Mouse (Mus musculus) thymus, postnatal 4 days (tissue): ENCODE measurements around the gene Zc2hc1b.

ENCODE experiments used
- DNase-seq: peaks from one replicate; pipeline ENCODE4 v3.0.0; 2021

Zc2hc1b gene

DNA sequence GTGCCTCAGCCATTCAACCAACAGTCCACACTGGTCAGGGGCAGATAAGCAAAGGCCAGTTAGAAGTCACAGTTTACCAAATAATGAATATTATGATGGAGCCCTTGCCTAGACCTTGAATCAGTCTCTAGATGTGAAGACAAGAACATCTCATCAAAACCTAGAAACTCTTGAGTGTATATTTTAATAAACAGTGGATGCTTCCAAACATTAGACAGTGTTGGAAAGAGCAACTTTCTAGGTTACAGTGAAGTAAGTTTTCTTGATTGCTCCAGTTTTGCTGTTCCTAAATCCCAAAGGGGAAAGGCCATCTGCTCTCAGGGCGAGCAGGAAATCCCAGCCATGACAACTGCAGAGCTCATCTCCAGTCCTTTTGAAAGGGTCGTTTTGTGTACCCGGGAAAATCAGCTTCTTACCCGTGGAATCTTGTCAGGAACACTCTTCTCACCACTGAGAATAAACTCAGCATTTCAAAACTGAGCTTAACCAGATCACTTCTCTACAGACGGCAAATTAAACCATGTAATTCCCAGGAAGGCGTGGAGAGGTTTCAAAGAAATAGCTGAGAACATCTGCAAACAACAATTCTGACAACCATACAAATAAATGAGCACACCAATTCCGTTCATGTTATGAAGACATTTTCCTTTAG is at the start of gene Zc2hc1b:
Gene Zc2hc1b (minus strand): TSS at position 51 of the 652 bp plus-strand sequence.
- no peak for DNase-seq

DNA sequence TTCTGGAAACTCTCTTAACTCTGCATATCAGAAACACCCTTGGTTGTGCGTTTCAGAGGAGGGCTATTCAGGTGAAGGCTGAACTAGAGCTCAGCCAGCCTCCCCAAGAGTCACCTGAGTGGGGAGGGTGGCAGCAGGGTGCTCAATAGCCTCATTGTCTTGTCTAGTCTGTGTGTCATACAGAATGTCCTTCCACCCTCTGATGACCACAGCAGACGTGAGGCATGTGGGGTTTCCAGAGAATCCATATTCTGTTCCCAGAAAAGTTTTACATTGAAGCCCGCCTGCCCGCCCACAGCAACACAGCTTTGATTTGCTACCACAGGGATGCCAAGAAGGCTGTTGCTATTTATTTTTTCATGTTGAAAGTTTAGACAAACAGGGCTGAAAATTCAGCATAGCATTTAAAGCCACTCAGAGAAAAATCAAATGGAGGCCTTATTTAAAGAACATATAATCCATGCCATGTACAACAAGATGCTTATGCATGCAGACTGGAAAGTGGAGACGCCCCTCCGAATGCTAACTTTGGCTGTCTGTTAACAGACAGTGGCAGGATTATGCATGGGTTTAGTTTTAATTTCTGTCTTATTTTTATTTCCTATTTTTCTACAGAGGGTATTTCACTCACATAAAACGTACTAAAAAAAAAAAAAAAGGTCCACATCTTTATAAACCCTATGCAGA is 47.7 kb upstream of the Zc2hc1b start:
- no peak for DNase-seq

DNA sequence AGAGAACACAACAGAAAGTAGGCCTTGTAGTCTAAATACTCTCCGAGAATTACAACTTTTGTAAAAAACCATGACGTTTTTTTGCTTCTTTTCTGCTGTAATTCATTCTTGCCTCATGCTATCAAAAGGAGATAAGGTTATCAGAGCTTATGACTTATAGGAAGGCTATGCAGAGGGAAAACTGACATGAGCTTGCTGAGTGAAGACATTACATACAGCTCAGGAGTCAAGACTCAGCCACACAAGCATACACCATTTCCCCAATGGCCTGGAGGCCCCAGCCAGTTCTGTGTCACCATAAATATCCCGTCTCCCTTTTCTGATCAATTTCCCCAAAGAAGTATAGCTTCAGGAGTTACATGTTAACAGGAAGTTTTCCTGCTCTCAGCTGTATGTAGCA is 44.3 kb upstream of the Zc2hc1b start:
- DNase-seq = no peak

DNA sequence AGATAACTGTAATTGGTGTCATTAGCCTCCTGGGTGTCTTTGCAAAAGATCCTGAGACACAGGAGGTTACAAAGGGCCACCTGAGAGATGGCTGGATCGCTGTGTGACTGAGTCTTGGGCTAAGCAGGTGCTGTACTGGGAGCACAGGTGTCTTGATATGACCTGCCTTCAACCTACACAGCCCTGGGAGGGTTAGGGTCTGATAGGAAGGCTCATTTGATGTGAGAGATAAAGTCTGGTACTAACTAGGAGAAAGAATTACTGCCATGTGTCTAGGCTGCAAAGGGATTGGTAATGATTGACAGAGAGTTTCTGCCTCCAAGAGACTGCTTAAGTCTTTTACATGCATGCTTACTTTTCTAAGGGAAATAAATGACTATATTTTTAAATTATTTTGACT is 42.2 kb upstream of the Zc2hc1b start:
- no peak for DNase-seq

DNA sequence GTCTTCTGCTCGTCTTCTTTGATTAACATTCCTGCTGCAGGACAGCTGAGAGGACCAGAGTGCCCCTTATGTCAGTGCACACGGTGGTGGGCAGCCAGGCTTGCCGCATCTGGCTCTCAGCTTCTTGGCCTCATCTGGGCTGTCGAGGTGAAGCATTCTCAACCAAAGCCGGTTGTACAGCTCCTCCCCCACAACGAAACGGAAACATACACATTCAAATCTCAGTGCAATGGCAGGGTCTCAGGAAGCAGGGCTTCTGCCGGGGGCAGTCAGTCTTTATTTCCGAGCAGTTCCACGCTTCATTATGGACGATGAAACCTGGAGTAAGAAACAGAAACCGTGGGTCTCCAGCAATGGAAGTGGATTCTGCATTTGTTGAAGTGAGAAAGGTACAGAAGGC is 36.1 kb upstream of the Zc2hc1b start:
- DNase-seq = no peak

DNA sequence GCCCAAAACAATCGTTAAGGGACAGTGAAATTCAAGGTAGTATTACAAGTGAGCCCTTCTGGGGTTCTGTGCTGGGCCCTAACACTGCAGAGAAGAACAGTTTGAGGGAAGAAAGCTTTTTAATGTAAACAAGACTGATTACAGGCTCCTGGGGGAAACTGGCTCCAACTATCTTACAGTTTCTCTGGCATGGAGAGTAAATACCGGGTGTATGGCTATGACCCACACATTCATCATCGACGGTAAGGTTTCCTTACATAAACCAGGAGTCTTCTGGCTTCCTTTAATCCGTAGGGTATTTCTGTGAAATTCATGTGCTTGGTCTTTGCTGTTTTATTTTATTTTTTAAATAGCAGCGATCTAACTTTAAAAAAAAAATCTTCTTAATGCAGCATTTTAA is 35.0 kb upstream of the Zc2hc1b start:
- DNase-seq = no peak

DNA sequence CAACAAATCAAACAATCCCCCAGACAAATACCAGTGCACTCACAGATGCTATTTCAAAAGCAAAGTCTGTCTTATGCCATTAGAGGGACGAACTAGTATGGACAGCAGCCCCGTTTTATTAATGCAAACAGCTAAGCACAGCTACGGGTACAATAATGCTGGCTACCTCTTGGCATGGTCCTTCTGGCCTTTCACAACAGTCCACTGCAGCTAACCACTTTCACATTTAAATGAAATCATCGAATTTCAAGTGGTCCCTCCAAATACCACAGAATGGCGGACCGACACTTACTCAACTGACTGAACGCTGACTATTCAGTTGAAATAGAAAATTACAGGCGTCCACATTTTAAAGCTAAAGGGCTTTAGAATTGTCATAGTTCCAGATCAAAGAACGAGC is 34.5 kb upstream of the Zc2hc1b start:
- no peak for DNase-seq

DNA sequence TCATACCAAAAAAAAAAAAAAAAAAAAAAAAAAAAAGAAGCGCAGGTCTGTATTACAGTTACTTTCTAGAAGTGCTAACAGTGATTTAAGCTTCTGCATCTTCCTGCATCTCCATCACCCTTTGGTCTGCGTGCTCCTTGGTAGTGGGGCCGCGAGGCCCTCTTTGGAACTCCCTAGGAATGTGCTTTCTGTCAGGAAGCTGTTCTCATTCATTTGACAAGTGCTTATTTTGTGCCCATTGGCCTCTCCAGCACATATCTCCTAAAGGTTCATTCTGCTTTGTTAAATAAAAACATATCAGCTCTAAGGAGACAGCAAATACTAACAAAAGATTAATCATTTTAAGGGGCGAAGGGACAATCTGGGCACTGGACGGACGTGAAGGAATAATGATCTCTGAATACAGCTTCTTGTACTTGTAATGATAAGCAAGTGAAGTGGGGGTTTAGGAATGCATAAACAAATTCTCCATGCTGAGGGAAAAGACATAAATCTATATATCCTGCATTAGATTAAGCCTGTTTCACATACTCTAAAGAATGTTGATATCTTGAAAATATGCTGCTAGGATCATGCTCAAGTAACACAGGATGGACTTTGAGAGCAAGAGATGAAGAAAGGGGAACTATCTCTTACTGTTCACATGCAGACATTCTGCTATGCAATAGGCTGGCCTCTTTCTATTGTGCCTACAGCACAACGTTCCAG is 32.3 kb upstream of the Zc2hc1b start:
- DNase-seq = no peak

DNA sequence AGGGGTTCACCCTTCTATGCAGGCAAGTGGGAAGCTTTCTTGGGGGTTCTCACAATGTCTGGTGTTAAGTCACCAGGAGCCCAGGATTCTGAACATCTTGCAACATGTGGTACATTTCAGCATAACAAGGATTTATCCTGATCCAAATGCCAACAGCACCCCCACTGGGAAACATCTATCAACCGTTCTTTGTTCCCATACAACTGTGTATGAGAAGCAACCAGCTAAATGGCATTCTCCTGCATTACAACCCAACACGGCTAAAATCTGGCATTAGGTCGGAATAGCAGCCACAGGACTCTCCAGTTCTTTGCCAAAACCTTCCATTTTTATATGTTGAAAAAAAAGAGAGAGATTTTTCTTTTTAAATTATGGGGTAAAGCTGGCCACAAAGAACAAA is 31.7 kb upstream of the Zc2hc1b start:
- DNase-seq = no peak

DNA sequence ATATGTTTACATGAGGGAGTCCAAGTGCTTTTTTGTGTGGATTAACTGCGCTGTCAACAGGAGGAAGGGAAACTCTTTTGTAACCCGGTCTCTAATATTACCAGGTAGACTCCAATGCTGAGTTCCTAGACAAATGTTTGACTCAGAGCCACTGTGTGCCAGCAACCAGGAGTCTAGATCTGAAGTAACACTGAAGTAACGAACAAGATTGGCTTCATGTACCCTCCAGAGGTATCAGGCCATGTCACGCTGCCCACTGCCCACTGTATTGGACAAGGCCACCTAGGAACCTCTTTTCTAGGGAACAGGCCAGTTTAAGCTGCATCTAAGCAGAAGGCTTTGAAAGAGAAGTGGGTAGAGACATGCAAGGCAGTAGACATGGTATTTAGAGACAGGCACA is 31.2 kb upstream of the Zc2hc1b start:
- no peak for DNase-seq

DNA sequence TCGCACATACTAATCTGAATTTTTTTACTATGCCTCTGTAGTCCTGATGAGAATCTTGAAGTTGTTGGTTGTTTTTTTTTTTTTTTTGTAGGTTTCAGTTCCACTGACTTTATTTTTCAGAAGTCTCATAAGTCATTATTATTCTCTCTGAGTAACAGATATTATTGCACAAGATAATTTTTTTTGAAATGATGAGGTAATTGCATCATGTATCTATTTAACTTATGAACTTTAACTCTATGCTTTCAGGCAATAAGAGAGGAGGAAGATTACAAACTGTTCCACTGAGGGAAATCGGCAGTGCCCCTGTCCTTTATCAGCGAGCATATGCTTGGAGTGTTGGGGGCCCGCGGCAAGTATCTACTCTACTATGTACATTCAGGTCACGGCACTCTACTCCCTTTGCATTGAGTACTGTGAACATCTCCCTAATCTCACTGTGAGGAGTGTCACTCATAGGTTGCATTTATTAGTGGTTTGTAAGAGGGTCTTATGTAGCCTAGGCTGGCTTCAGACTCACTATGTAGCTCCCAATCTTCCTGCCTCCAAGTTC is 24.0 kb upstream of the Zc2hc1b start:
- DNase-seq = no peak

DNA sequence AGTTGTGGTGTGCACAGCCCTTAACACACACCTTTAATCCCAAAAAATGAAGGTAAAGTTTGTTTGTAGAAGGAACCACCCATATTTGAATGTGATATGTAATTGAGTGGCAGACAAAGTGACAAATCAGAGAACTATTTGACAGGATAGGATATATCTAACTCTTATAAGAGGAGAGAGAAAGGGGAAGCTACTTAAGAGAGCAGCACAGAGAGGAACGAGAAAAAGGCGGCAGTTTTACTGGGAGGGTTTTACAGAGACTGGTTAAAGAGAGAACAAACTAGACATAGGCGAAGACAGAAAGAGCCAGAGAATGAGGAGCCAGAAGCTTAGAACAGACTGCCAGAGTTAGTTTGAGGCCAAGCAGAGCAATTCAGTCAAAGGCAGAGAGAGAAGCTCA is 23.0 kb upstream of the Zc2hc1b start:
- no peak for DNase-seq

DNA sequence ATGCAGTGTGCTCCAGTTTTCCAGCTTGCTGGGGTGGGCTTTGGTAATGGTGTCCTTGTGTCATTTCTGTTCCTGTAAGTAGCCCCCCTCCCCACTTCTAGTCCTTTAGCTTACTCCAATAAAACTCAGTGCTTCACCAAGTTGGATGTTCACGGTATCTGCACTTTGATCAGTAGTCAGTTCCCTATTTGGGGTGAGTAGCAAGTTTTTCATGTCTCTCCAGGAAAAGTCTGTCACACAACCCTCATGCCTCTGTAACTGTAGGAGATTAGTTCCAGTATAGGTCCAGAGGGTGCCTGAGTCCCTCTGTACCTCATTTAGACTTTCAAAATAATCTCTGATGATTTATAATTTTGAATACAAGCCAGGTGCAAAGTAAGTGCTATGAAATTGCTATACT is 21.4 kb upstream of the Zc2hc1b start:
- no peak for DNase-seq

DNA sequence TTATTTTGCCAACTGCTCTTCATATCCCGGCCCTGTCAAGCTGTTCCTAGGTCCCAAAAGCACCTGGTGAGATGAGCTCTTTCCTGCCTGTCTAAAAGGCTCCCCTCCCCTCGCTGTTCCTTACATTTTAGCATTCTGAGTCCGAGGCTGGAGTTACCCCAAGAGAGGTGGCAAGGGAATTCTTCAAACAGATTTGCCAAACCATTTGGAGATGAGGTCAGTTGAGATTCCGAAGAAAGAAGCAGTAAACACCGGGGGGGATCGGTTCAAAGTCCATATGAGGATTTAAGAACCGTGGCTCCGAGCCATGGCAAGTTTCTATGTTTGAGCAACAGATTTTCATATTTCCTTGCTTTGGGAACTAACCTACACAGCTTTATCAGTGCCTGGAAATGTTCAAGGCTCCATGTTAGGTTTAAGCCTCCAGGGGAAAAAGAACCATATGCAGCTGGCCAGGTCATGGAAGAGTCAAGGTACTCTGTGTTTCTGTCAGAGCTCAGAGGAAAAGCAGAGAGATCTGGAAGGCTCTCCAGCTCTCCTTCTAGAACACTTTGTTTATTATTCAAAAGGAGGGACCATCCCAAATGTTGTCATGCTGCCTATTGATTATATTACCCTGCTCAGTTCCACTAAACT is 19.2 kb upstream of the Zc2hc1b start:
- DNase-seq = no peak

DNA sequence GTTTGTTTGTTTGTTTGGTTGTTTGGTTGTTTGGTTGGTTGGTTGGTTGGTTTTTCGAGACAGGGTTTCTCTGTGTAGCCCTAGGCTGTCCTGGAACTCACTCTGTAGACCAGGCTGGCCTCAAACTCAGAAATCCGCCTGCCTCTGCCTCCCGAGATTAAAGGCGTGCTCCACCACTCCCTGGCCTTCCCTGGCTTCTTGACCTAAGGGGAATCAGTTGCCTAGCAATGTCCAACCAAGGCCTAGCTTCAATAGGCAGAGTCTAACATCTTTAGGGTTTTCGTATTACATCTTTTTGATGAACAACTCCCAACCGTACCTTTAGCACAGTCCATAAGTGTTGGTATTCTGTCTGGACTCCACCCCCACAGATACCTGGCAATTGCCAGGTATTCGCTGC is 15.7 kb upstream of the Zc2hc1b start:
- peak; percentile 11 for DNase-seq

DNA sequence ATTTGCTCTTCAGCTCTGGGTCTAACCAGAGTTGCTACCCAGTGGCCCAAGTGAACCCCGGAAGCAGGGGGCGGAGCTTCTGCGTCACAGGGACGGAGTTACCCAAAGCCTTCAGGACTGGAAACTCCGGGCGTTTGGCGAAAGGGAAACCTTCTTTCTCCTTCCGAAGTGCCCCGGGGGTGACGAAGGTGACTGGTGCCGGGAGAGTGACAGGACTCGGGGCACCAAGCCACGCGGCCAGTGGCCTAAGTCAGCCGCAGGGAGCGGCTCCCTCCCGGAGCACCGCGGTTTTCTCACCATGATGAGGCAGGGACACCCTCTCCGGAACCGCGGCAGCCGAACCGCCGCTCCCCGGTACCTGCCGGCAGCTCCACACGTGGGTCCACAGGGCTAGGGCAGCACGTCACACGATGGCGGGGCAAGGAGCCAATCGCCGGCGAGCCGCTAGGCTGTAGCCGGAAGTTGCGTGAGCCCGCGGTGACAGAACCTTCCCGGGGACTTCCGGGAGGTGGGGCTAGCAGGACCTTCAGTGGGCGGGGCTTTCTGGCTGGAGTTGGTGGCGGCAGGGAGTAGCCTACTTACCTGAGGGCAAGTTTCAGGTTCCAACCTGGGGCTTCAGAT is 15.0 kb upstream of the Zc2hc1b start, which contains the start of gene Ltv1:
Gene Ltv1 (minus strand): TSS at position 438 of the 621 bp plus-strand sequence.
- DNase-seq = peak; percentile 96

DNA sequence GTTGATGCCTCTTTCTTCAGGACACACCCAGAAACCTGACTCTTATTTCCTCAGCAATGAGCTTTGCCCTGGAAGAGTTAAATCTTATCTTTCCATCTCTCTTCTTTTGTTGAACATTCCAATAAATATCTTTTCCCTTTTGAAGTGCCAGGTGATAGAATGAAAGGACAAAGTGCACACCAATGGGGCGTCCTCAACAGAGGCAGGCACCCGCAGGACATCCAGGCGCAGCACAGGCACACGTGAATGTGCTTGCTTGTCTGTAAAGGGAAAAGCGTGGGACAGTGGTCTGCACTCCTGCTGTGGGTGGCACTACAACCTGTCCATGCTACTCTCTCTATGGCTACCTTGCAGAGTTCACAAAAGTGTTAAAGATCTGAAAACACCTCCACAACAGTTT is 12.1 kb upstream of the Zc2hc1b start:
- DNase-seq = no peak

DNA sequence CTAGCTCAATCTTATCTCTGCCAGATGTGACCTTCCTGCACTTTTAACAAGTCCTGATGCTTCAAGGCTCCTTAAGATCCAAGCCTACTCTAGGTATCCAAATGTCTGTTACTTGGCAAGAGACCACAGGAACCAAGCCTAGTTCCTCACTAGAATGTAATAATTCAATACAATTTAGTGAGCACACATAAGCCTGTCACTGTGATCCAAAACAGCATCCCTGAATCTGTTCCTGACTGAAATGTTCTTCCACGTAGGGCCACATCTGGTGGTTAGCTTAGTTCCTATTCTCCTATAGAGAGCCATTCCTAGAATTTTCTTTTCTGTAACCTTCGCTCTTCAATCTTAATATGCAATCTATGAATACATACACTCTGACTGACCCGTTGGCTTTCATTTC is 8.9 kb upstream of the Zc2hc1b start:
- no peak for DNase-seq

DNA sequence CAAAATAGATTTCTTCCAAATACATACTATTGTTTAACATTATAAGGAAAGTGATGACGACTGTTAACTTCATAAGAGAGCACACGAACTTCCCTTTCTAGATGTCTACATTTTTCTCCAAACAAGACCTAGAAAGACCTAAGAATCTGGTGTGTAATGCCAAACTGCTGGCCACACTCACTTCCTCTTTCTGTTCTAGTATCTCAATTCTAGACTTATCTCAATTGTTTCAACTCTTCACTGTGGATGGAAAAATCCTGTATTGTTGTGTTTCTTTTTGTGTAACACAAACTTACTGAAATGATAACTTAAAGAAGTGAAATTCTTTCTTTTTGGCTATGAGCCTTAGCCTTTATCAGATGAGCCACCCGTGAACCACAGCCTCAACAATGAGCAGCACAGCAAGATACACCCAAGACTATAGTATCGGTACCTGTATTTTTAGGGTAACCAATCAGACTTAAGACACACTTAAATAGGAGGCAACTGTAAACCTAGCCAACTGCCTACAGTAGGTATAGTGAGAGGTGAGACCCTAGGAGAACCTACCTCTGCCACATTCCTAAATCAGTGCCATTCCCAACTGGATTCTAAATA is 6.4 kb upstream of the Zc2hc1b start:
- no peak for DNase-seq

DNA sequence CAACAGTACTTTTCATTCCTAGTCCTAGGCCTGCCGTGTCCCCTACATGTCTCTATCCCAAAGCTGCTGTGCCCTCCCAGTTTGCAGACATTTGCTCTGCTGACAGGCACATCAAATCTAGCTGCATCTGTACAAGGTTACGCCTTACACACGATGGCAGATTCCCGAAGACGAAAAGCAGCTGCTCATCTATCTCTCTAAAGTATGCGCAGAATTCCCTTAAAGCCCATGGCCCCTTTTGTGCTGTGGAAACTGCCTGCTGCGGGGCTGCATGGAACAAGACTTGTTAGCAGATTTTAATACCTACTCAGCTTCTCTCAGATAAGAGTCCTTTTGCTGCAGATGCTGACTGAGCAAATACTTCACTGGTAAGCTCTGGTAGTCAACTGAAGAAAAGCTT is 2.4 kb upstream of the Zc2hc1b start:
- DNase-seq = no peak

DNA sequence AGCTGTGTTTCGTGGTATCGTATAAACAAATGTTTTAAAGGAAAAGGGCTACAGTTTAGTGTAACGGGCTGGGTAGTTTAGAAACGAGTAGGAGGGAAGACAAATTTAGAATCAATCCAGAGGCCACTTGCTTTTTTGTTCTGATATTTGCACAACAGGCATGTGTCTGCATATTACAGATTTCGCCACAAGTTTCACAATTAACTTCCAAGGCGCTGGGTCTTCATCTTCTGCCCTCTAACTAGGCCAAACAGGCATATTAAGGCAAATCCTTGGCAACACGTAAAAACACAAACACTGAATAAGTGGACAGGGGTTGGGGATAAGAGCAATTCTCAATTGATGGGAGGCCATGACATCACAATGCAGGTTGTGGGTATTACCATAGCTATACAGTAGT is 2.0 kb downstream of the Zc2hc1b start:
- DNase-seq = no peak

DNA sequence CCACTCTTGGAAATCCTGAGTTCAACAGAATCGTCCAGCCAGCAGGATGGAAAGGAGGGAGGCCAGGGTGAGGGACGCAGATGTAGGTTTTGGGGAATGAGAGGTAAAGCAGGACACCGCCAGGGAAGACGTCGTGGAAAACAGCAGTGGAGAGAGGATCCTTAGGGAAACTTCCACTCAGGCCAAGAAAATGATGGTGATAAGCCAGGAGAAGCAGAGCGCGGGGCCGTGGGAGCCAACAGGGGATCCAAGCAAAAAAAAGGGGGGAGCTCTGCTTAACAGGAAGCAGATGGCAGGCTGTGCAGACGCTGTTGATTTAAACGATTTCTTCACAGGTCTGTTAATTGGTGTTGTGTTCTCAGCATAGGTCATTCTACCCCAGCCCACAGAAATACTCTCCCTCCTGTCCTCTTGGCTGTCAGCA is 5.0 kb downstream of the Zc2hc1b start:
- peak; percentile 22 for DNase-seq

DNA sequence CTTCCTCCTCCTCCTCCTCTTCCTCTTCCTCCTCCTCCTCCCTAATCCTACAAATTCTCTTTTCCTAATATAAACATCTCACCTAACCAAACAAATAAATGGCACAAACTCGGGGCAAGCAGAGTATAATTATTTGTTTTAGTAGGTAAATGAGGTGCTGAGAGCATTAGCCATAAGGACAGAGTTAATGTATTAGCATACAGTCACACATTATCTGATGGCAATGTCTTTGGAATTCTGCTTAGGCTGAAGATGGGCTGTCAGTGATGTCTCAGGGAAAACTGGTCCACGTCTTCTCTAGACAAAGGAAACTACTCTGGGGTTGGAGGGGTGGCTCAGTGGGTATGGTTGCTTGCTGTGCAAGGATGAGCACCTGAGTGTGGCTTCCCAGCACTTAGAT is 6.4 kb downstream of the Zc2hc1b start:
- DNase-seq = no peak
